Mouse (Mus musculus) CH12.LX (cell line): ENCODE measurements around the gene Asf1a. TPM values are rescaled to one million over a fixed set of nuclear protein-coding genes. Genes with fewer than 3 reads are reported as not detected.

Experiments used
- DNase-seq: peaks from one replicate; pipeline ENCODE4 v3.0.0-alpha.2; 2013; ENCODE audit errors: extremely low read depth
- H3K27ac ChIP-seq: 2 replicates; pipeline ENCODE4 v1.5.1; 2012; ENCODE audit warnings: low read depth, mild to moderate bottlenecking, control low read depth, moderate library complexity; ENCODE audit not compliant: insufficient read depth
- H3K27me3 ChIP-seq: replicated peaks from 2 replicates; pipeline ENCODE3; 2012; ENCODE audit warnings: inconsistent platforms
- H3K36me3 ChIP-seq, 2 experiments: replicated peaks in 1 of 2; 2 replicates each; pipeline versions ENCODE3 to v1.6.1; 2012; ENCODE audit warnings: inconsistent platforms in 1 of 2, low read length in 1 of 2, mild to moderate bottlenecking in 1 of 2, mixed read lengths in 1 of 2, moderate library complexity in 1 of 2; ENCODE audit not compliant: control insufficient read depth in 1 of 2, insufficient read depth in 1 of 2
- H3K4me1 ChIP-seq, 2 experiments: 2 replicates each; pipeline ENCODE4 v1.6.1; 2012; ENCODE audit warnings: inconsistent platforms in 1 of 2, moderate library complexity in 1 of 2; ENCODE audit not compliant: insufficient read depth in 2 of 2, control insufficient read depth in 1 of 2
- H3K4me2 ChIP-seq: 2 replicates; pipeline ENCODE4 v1.6.1; 2012; ENCODE audit warnings: low read depth, mild to moderate bottlenecking, control low read depth; ENCODE audit not compliant: poor library complexity, insufficient read depth, severe bottlenecking
- H3K4me3 ChIP-seq, 3 experiments: fragments of 150-350 bp in 1 of 3; sonication (generic) in 1 of 3; replicated peaks in 1 of 3; 2 replicates each; pipeline versions ENCODE3 to v1.5.1; 2011 to 2012; ENCODE audit warnings: low read depth in 2 of 3, low read length in 2 of 3, mild to moderate bottlenecking in 2 of 3, moderate library complexity in 2 of 3, control low read depth in 1 of 3, improper control_type of control experiment in 1 of 3, inconsistent platforms in 1 of 3, mixed read lengths in 1 of 3; ENCODE audit not compliant: poor library complexity in 1 of 3
- H3K79me2 ChIP-seq: replicated peaks from 2 replicates; pipeline ENCODE4 v1.6.1; 2012; ENCODE audit warnings: mild to moderate bottlenecking, moderate library complexity; ENCODE audit not compliant: control insufficient read depth, poor library complexity, insufficient read depth, severe bottlenecking; ENCODE audit errors: extremely low read depth
- H3K9ac ChIP-seq: 2 replicates; pipeline ENCODE4 v1.6.1; 2012; ENCODE audit warnings: low read depth, mild to moderate bottlenecking, control low read depth, moderate library complexity; ENCODE audit not compliant: insufficient read depth
- H3K9me3 ChIP-seq: replicated peaks from 2 replicates; pipeline ENCODE3; 2012; ENCODE audit warnings: low read length, inconsistent platforms, mixed read lengths
- BHLHE40 ChIP-seq: IDR thresholded peaks from 2 replicates; pipeline ENCODE4 v1.6.1; 2011; ENCODE audit warnings: mild to moderate bottlenecking, low read depth, low read length, improper control_type of control experiment
- JUN ChIP-seq: IDR thresholded peaks from 2 replicates; pipeline ENCODE4 v1.6.1; 2011; ENCODE audit warnings: low read depth, mild to moderate bottlenecking, low read length, improper control_type of control experiment, moderate library complexity; ENCODE audit not compliant: insufficient read depth
- MYC ChIP-seq: IDR thresholded peaks from 2 replicates; pipeline ENCODE4 v1.6.1; 2011; ENCODE audit warnings: low read depth, mild to moderate bottlenecking, improper control_type of control experiment, low read length
- POLR2AphosphoS2 ChIP-seq: IDR thresholded peaks from 2 replicates; pipeline ENCODE4 v1.6.1; 2011; ENCODE audit warnings: low read depth, low read length, improper control_type of control experiment
- RAD21 ChIP-seq: IDR thresholded peaks from 2 replicates; pipeline ENCODE4 v1.6.1; 2011; ENCODE audit warnings: low read depth, mild to moderate bottlenecking, low read length, improper control_type of control experiment, moderate library complexity
- TCF12 ChIP-seq: IDR thresholded peaks from 2 replicates; pipeline ENCODE4 v1.6.1; 2014; ENCODE audit warnings: low read depth, mild to moderate bottlenecking, inconsistent platforms, low read length, improper control_type of control experiment
- ZKSCAN1 ChIP-seq: IDR thresholded peaks from 2 replicates; pipeline ENCODE4 v1.6.1; 2012; ENCODE audit warnings: low read depth, inconsistent platforms, low read length, improper control_type of control experiment, borderline replicate concordance
- dilution Hi-C: fragments of 300-500 bp; cut with MboI; formaldehyde crosslinking; loops from 2 replicates; pipeline ENCODE4 v1.14.3; 2020; ENCODE audit warnings: low sequenced_read_pairs; ENCODE audit not compliant: extremely low pct_unique_long_range_greater_than_20kb, extremely low pct_ligation_motif_present
- in situ Hi-C: fragments of 300-500 bp; cut with MboI; formaldehyde crosslinking; loops from 3 replicates; pipeline ENCODE4 v1.14.3; 2019; ENCODE audit warnings: low sequenced_read_pairs, low pct_ligation_motif_present, low pct_unique_long_range_greater_than_20kb, mixed read lengths
- polyA plus RNA-seq: library from polyadenylated mRNA; unstranded; fragments of >175 nt; gene quantifications from 2 replicates; pipeline ENCODE4 v1.2.1, GENCODE M21; 2012; ENCODE audit warnings: low read depth; ENCODE audit not compliant: insufficient read length
- total RNA-seq, 2 experiments: library from RNA; depleted of rRNA; stranded (reverse); fragments of 300-350 nt in 1 of 2; fragments of >200 nt in 1 of 2; gene quantifications; 2 replicates each; pipeline ENCODE4 v1.2.3; 2012 to 2014

Gene Asf1a
- total and polyA plus RNA-seq, 3 experiments = 35.5 to 128 (median 107) TPM

GRCm38 (mm10) chr10:53562001-53562400, 34.6 kb upstream of the Asf1a start:
- no peaks in the 10 kb centered on the region for H3K79me2 ChIP-seq
- no peaks in the 10 kb centered on the region for H3K4me1 ChIP-seq
- no peak for DNase-seq
- no peak overlapping the region for H3K9ac ChIP-seq
- dilution Hi-C loops = no loop called here
- no peak overlapping the region for H3K4me3 ChIP-seq
- no peaks in the 10 kb centered on the region for H3K27me3 ChIP-seq
- H3K36me3 ChIP-seq = peaks cover 0 to 16% of the 10 kb centered on the region in 2 experiments
- no peak overlapping the region for H3K27ac ChIP-seq
- H3K9me3 ChIP-seq = no peaks in the 10 kb centered on the region
- H3K4me2 ChIP-seq = no peak overlapping the region
- in situ Hi-C loops = no loop called here
- TF ChIP-seq POLR2AphosphoS2 (no peak), ZKSCAN1 (no peak)

- no peak for DNase-seq
- dilution Hi-C loops (no loop called here), in situ Hi-C loops (no loop called here)
- H3K4me2 ChIP-seq = no peak overlapping the region
- no peak overlapping the region for H3K27ac ChIP-seq
- peaks cover 0 to 17% of the 10 kb centered on the region in 2 experiments for H3K36me3 ChIP-seq
- H3K79me2 ChIP-seq = no peaks in the 10 kb centered on the region
- H3K9me3 ChIP-seq = no peaks in the 10 kb centered on the region
- H3K27me3 ChIP-seq = no peaks in the 10 kb centered on the region
- no peak overlapping the region for H3K4me3 ChIP-seq
- H3K9ac ChIP-seq = no peak overlapping the region
- H3K4me1 ChIP-seq = no peaks in the 10 kb centered on the region
- TF ChIP-seq RAD21 = no peak
- no peak for TF ChIP-seq TCF12
- TF ChIP-seq, all 38 proteins: peak for 0
Measured at GRCm38 (mm10) chr10:53565538-53565937, 31.0 kb upstream of the Asf1a start.

- TF ChIP-seq MYC = no peak
- no peak for TF ChIP-seq JUN
- TF ChIP-seq BHLHE40 = no peak
Measured at GRCm38 (mm10) chr10:53568531-53568930, 28.0 kb upstream of the Asf1a start.

More at GRCm38 (mm10) chr10:53568531-53568930, 28.0 kb upstream of the Asf1a start:
- Histone ChIP-seq H3K9me3 (no peaks in the 10 kb centered on the region), H3K79me2 (no peaks in the 10 kb centered on the region), H3K9ac (no peak overlapping the region), H3K36me3 (peaks cover 0 to 9% of the 10 kb centered on the region in 2 experiments), H3K4me1 (no peaks in the 10 kb centered on the region), H3K27ac (no peak overlapping the region), H3K4me2 (no peak overlapping the region), H3K27me3 (no peaks in the 10 kb centered on the region), H3K4me3 (no peak overlapping the region)
- no peak for DNase-seq
- dilution Hi-C loops = no loop called here
- in situ Hi-C loops = no loop called here
